Mouse (Mus musculus) CH12.LX (cell line): Measurements from ENCODE around the gene Traf5. TPM values are rescaled to one million over a fixed set of nuclear protein-coding genes. Genes with fewer than 3 reads are reported as not detected.

Experiments used
- DNase-seq: peaks from one replicate; pipeline ENCODE4 v3.0.0-alpha.2; 2013; ENCODE audit errors: extremely low read depth
- H3K27ac ChIP-seq: 2 replicates; pipeline ENCODE4 v1.5.1; 2012; ENCODE audit warnings: low read depth, mild to moderate bottlenecking, control low read depth, moderate library complexity; ENCODE audit not compliant: insufficient read depth
- H3K27me3 ChIP-seq: replicated peaks from 2 replicates; pipeline ENCODE3; 2012; ENCODE audit warnings: inconsistent platforms
- H3K36me3 ChIP-seq, 2 experiments: replicated peaks in 1 of 2; 2 replicates each; pipeline versions ENCODE3 to v1.6.1; 2012; ENCODE audit warnings: inconsistent platforms in 1 of 2, low read length in 1 of 2, mild to moderate bottlenecking in 1 of 2, mixed read lengths in 1 of 2, moderate library complexity in 1 of 2; ENCODE audit not compliant: control insufficient read depth in 1 of 2, insufficient read depth in 1 of 2
- H3K4me1 ChIP-seq, 2 experiments: 2 replicates each; pipeline ENCODE4 v1.6.1; 2012; ENCODE audit warnings: inconsistent platforms in 1 of 2, moderate library complexity in 1 of 2; ENCODE audit not compliant: insufficient read depth in 2 of 2, control insufficient read depth in 1 of 2
- H3K4me2 ChIP-seq: 2 replicates; pipeline ENCODE4 v1.6.1; 2012; ENCODE audit warnings: low read depth, mild to moderate bottlenecking, control low read depth; ENCODE audit not compliant: poor library complexity, insufficient read depth, severe bottlenecking
- H3K4me3 ChIP-seq, 3 experiments: fragments of 150-350 bp in 1 of 3; sonication (generic) in 1 of 3; replicated peaks in 1 of 3; 2 replicates each; pipeline versions ENCODE3 to v1.5.1; 2011 to 2012; ENCODE audit warnings: low read depth in 2 of 3, low read length in 2 of 3, mild to moderate bottlenecking in 2 of 3, moderate library complexity in 2 of 3, control low read depth in 1 of 3, improper control_type of control experiment in 1 of 3, inconsistent platforms in 1 of 3, mixed read lengths in 1 of 3; ENCODE audit not compliant: poor library complexity in 1 of 3
- H3K79me2 ChIP-seq: replicated peaks from 2 replicates; pipeline ENCODE4 v1.6.1; 2012; ENCODE audit warnings: mild to moderate bottlenecking, moderate library complexity; ENCODE audit not compliant: control insufficient read depth, poor library complexity, insufficient read depth, severe bottlenecking; ENCODE audit errors: extremely low read depth
- H3K9ac ChIP-seq: 2 replicates; pipeline ENCODE4 v1.6.1; 2012; ENCODE audit warnings: low read depth, mild to moderate bottlenecking, control low read depth, moderate library complexity; ENCODE audit not compliant: insufficient read depth
- H3K9me3 ChIP-seq: replicated peaks from 2 replicates; pipeline ENCODE3; 2012; ENCODE audit warnings: low read length, inconsistent platforms, mixed read lengths
- CHD2 ChIP-seq: IDR thresholded peaks from 2 replicates; pipeline ENCODE4 v1.6.1; 2011; ENCODE audit warnings: low read length, improper control_type of control experiment
- ELF1 ChIP-seq: IDR thresholded peaks from 2 replicates; pipeline ENCODE4 v1.6.1; 2014; ENCODE audit warnings: low read depth, mild to moderate bottlenecking, inconsistent platforms, low read length, improper control_type of control experiment
- ETS1 ChIP-seq: conservative IDR thresholded peaks from 2 replicates; pipeline ENCODE4 v1.6.1; 2012; ENCODE audit warnings: low read depth, mild to moderate bottlenecking, inconsistent platforms, low read length, improper control_type of control experiment, moderate library complexity
- GABPA ChIP-seq: IDR thresholded peaks from 2 replicates; pipeline ENCODE4 v1.6.1; 2012; ENCODE audit warnings: low read depth, low read length, improper control_type of control experiment, inconsistent platforms; ENCODE audit not compliant: insufficient replicate concordance
- HCFC1 ChIP-seq: IDR thresholded peaks from 2 replicates; pipeline ENCODE4 v1.6.1; 2012; ENCODE audit warnings: low read depth, mild to moderate bottlenecking, inconsistent platforms, low read length, improper control_type of control experiment
- IRF4 ChIP-seq: IDR thresholded peaks from 2 replicates; pipeline ENCODE4 v1.6.1; 2014; ENCODE audit warnings: low read depth, mild to moderate bottlenecking, inconsistent platforms, low read length, improper control_type of control experiment
- JUN ChIP-seq: IDR thresholded peaks from 2 replicates; pipeline ENCODE4 v1.6.1; 2011; ENCODE audit warnings: low read depth, mild to moderate bottlenecking, low read length, improper control_type of control experiment, moderate library complexity; ENCODE audit not compliant: insufficient read depth
- KAT2A ChIP-seq: IDR thresholded peaks from 2 replicates; pipeline ENCODE4 v1.6.1; 2012; ENCODE audit warnings: low read length, improper control_type of control experiment, inconsistent platforms; ENCODE audit not compliant: insufficient replicate concordance
- MAFK ChIP-seq: IDR thresholded peaks from 2 replicates; pipeline ENCODE4 v1.6.1; 2011; ENCODE audit warnings: low read length, improper control_type of control experiment; ENCODE audit not compliant: insufficient replicate concordance
- MAX ChIP-seq: IDR thresholded peaks from 2 replicates; pipeline ENCODE4 v1.6.1; 2011; ENCODE audit warnings: low read length, improper control_type of control experiment
- MAZ ChIP-seq: IDR thresholded peaks from 2 replicates; pipeline ENCODE4 v1.6.1; 2012; ENCODE audit warnings: low read depth, mild to moderate bottlenecking, inconsistent platforms, low read length, improper control_type of control experiment, moderate library complexity
- MXI1 ChIP-seq: IDR thresholded peaks from 2 replicates; pipeline ENCODE4 v1.6.1; 2011; ENCODE audit warnings: mild to moderate bottlenecking, low read depth, low read length, improper control_type of control experiment
- NELFE ChIP-seq: IDR thresholded peaks from 2 replicates; pipeline ENCODE4 v1.6.1; 2011; ENCODE audit warnings: low read depth, low read length, improper control_type of control experiment
- PAX5 ChIP-seq: IDR thresholded peaks from 2 replicates; pipeline ENCODE4 v1.6.1; 2012; ENCODE audit warnings: low read length, inconsistent platforms, mixed read lengths
- POLR2A ChIP-seq: IDR thresholded peaks from 2 replicates; pipeline ENCODE4 v1.6.1; 2011; ENCODE audit warnings: low read depth, mild to moderate bottlenecking, improper control_type of control experiment, low read length
- RAD21 ChIP-seq: IDR thresholded peaks from 2 replicates; pipeline ENCODE4 v1.6.1; 2011; ENCODE audit warnings: low read depth, mild to moderate bottlenecking, low read length, improper control_type of control experiment, moderate library complexity
- SIN3A ChIP-seq: IDR thresholded peaks from 2 replicates; pipeline ENCODE4 v1.6.1; 2012; ENCODE audit warnings: low read length, improper control_type of control experiment, inconsistent platforms
- TCF12 ChIP-seq: IDR thresholded peaks from 2 replicates; pipeline ENCODE4 v1.6.1; 2014; ENCODE audit warnings: low read depth, mild to moderate bottlenecking, inconsistent platforms, low read length, improper control_type of control experiment
- UBTF ChIP-seq: IDR thresholded peaks from 2 replicates; pipeline ENCODE4 v1.6.1; 2012; ENCODE audit warnings: low read depth, mild to moderate bottlenecking, inconsistent platforms, low read length, improper control_type of control experiment, moderate library complexity
- USF2 ChIP-seq: conservative IDR thresholded peaks from 2 replicates; pipeline ENCODE4 v1.6.1; 2011; ENCODE audit warnings: low read depth, low read length, improper control_type of control experiment
- ZC3H11A ChIP-seq: IDR thresholded peaks from 2 replicates; pipeline ENCODE4 v1.6.1; 2012; ENCODE audit warnings: low read depth, mild to moderate bottlenecking, inconsistent platforms, low read length, improper control_type of control experiment
- dilution Hi-C: fragments of 300-500 bp; cut with MboI; formaldehyde crosslinking; loops from 2 replicates; pipeline ENCODE4 v1.14.3; 2020; ENCODE audit warnings: low sequenced_read_pairs; ENCODE audit not compliant: extremely low pct_unique_long_range_greater_than_20kb, extremely low pct_ligation_motif_present
- in situ Hi-C: fragments of 300-500 bp; cut with MboI; formaldehyde crosslinking; loops from 3 replicates; pipeline ENCODE4 v1.14.3; 2019; ENCODE audit warnings: low sequenced_read_pairs, low pct_ligation_motif_present, low pct_unique_long_range_greater_than_20kb, mixed read lengths
- polyA plus RNA-seq: library from polyadenylated mRNA; unstranded; fragments of >175 nt; gene quantifications from 2 replicates; pipeline ENCODE4 v1.2.1, GENCODE M21; 2012; ENCODE audit warnings: low read depth; ENCODE audit not compliant: insufficient read length
- total RNA-seq, 2 experiments: library from RNA; depleted of rRNA; stranded (reverse); fragments of 300-350 nt in 1 of 2; fragments of >200 nt in 1 of 2; gene quantifications; 2 replicates each; pipeline ENCODE4 v1.2.3; 2012 to 2014

Gene Traf5
- total and polyA plus RNA-seq, 3 experiments = 21.3 to 38.7 (median 32.3) TPM

GRCm38 (mm10) chr1:192116262-192116661 is 23.9 kb upstream of the Traf5 start:
- Histone ChIP-seq H3K36me3 (peaks cover 24 to 58% of the 10 kb centered on the region in 2 experiments), H3K79me2 (no peaks in the 10 kb centered on the region), H3K4me3 (no peak overlapping the region), H3K4me1 (no peaks in the 10 kb centered on the region), H3K9me3 (no peaks in the 10 kb centered on the region), H3K9ac (no peak overlapping the region), H3K27ac (no peak overlapping the region), H3K4me2 (no peak overlapping the region), H3K27me3 (no peaks in the 10 kb centered on the region)
- DNase-seq = no peak
- in situ Hi-C loops (no loop called here), dilution Hi-C loops (no loop called here)
- TF ChIP-seq PAX5 (no peak), KAT2A (no peak), CHD2 (no peak), HCFC1 (no peak), TCF12 (no peak), JUN (no peak), RAD21 (no peak), GABPA (no peak), ELF1 (no peak), MAFK (no peak), POLR2A (no peak), MXI1 (no peak), SIN3A (no peak), MAX (no peak), MAZ (no peak), ETS1 (no peak), NELFE (no peak), UBTF (no peak), IRF4 (no peak)

GRCm38 (mm10) chr1:192115378-192115777 is 23.0 kb upstream of the Traf5 start:
- H3K27ac ChIP-seq = no peak overlapping the region
- H3K4me1 ChIP-seq = no peaks in the 10 kb centered on the region
- no peaks in the 10 kb centered on the region for H3K79me2 ChIP-seq
- dilution Hi-C loops = no loop called here
- H3K36me3 ChIP-seq = peaks cover 21 to 54% of the 10 kb centered on the region in 2 experiments
- no peak for TF ChIP-seq MAFK
- TF ChIP-seq MAX = no peak
- no peak for TF ChIP-seq USF2
- no peak for TF ChIP-seq ZC3H11A
- TF ChIP-seq ELF1 = no peak
- TF ChIP-seq, all 38 proteins: peak for 0
- no peak overlapping the region for H3K4me3 ChIP-seq
- H3K9ac ChIP-seq = no peak overlapping the region
- in situ Hi-C loops = no loop called here
- no peak overlapping the region for H3K4me2 ChIP-seq
- DNase-seq = no peak
- H3K27me3 ChIP-seq = no peaks in the 10 kb centered on the region
- no peaks in the 10 kb centered on the region for H3K9me3 ChIP-seq
